Mouse (Mus musculus): ENCODE results near the gene Afmid. TPM values are rescaled to one million over a fixed set of nuclear protein-coding genes. Genes with fewer than 3 reads are reported as not detected.

Afmid gene
- total and polyA plus RNA-seq, 3 experiments: 5.0 to 7.5 (median 7.3) TPM

Other genes starting within 250 kb of the Afmid start
- 16.7 and 17.2 TPM in 2 replicates for gene Tnrc6c, start 171.6 kb upstream of the Afmid start, total RNA-seq (2012; rRNA removed)
- 6.1 and 6.9 TPM in 2 replicates for gene Tnrc6c, start 171.6 kb upstream of the Afmid start, total RNA-seq (2014; rRNA removed)
- 12.2 and 12.8 TPM in 2 replicates for gene Tnrc6c, start 171.6 kb upstream of the Afmid start, polyA plus RNA-seq (2012; ENCODE audit: insufficient read length, low read depth)
- 4.0 and 6.1 TPM in 2 replicates for gene Tmc8, start 43.8 kb upstream of the Afmid start, total RNA-seq (2012; rRNA removed)
- gene Tmc8, start 43.8 kb upstream of the Afmid start, total RNA-seq (2014; rRNA removed): 1.4 and 2.2 TPM in 2 replicates
- 8.8 and 9.8 TPM in 2 replicates for gene Tmc8, start 43.8 kb upstream of the Afmid start, polyA plus RNA-seq (2012; ENCODE audit: insufficient read length, low read depth)
- 24.8 and 26.8 TPM in 2 replicates for gene Tmc6, start 43.7 kb upstream of the Afmid start, total RNA-seq (2012; rRNA removed)
- 16.3 and 16.8 TPM in 2 replicates for gene Tmc6, start 43.7 kb upstream of the Afmid start, total RNA-seq (2014; rRNA removed)
- 28.4 and 30.0 TPM in 2 replicates for gene Tmc6, start 43.7 kb upstream of the Afmid start, polyA plus RNA-seq (2012; ENCODE audit: insufficient read length, low read depth)
- 0.46 and 0.93 TPM in 2 replicates for gene 6030468B19Rik, start 28.3 kb upstream of the Afmid start, total RNA-seq (2012; rRNA removed)
- gene 6030468B19Rik, start 28.3 kb upstream of the Afmid start, total RNA-seq (2014; rRNA removed): 1.3 and 1.5 TPM in 2 replicates
- gene 6030468B19Rik, start 28.3 kb upstream of the Afmid start, polyA plus RNA-seq (2012; ENCODE audit: insufficient read length, low read depth): 1.4 and 1.7 TPM in 2 replicates
- 0.59 and 1.0 TPM in 2 replicates for gene Gm20708, start 16.3 kb upstream of the Afmid start, total RNA-seq (2012; rRNA removed)
- 0.50 TPM in 1 of 2 replicates, not detected in the other for gene Gm20708, start 16.3 kb upstream of the Afmid start, total RNA-seq (2014; rRNA removed)
- gene Gm20708, start 16.3 kb upstream of the Afmid start, polyA plus RNA-seq (2012; ENCODE audit: insufficient read length, low read depth): 0.80 and 1.6 TPM in 2 replicates
- 362 and 409 TPM in 2 replicates for gene Syngr2, start 16.3 kb upstream of the Afmid start, total RNA-seq (2012; rRNA removed)
- 395 and 553 TPM in 2 replicates for gene Syngr2, start 16.3 kb upstream of the Afmid start, total RNA-seq (2014; rRNA removed)
- gene Syngr2, start 16.3 kb upstream of the Afmid start, polyA plus RNA-seq (2012; ENCODE audit: insufficient read length, low read depth): 513 and 654 TPM in 2 replicates
- gene Tk1, start 168 bp downstream of the Afmid start, total RNA-seq (2012; rRNA removed): 235 and 236 TPM in 2 replicates
- gene Tk1, start 168 bp downstream of the Afmid start, total RNA-seq (2014; rRNA removed): 146 and 149 TPM in 2 replicates
- 158 and 179 TPM in 2 replicates for gene Tk1, start 168 bp downstream of the Afmid start, polyA plus RNA-seq (2012; ENCODE audit: insufficient read length, low read depth)
- gene Birc5, start 23.3 kb downstream of the Afmid start, total RNA-seq (2012; rRNA removed): 193 and 237 TPM in 2 replicates
- gene Birc5, start 23.3 kb downstream of the Afmid start, total RNA-seq (2014; rRNA removed): 242 and 270 TPM in 2 replicates
- gene Birc5, start 23.3 kb downstream of the Afmid start, polyA plus RNA-seq (2012; ENCODE audit: insufficient read length, low read depth): 286 and 289 TPM in 2 replicates
- not detected in 2 replicates for gene Tmem235, start 34.8 kb downstream of the Afmid start, total RNA-seq (2012; rRNA removed)
- gene Tmem235, start 34.8 kb downstream of the Afmid start, total RNA-seq (2014; rRNA removed): not detected in 2 replicates
- not detected in 2 replicates for gene Tmem235, start 34.8 kb downstream of the Afmid start, polyA plus RNA-seq (2012; ENCODE audit: insufficient read length, low read depth)
- not detected in 2 replicates for gene Tha1, start 47.6 kb downstream of the Afmid start, total RNA-seq (2012; rRNA removed)
- not detected in 2 replicates for gene Tha1, start 47.6 kb downstream of the Afmid start, total RNA-seq (2014; rRNA removed)
- gene Tha1, start 47.6 kb downstream of the Afmid start, polyA plus RNA-seq (2012; ENCODE audit: insufficient read length, low read depth): not detected in 2 replicates
- 2.5 and 4.7 TPM in 2 replicates for gene Socs3, start 144.1 kb downstream of the Afmid start, total RNA-seq (2012; rRNA removed)
- gene Socs3, start 144.1 kb downstream of the Afmid start, total RNA-seq (2014; rRNA removed): 1.1 and 1.2 TPM in 2 replicates
- 0.83 and 1.1 TPM in 2 replicates for gene Socs3, start 144.1 kb downstream of the Afmid start, polyA plus RNA-seq (2012; ENCODE audit: insufficient read length, low read depth)
- gene Pgs1, start 160.4 kb downstream of the Afmid start, total RNA-seq (2012; rRNA removed): 60.5 and 64.5 TPM in 2 replicates
- 38.1 and 39.8 TPM in 2 replicates for gene Pgs1, start 160.4 kb downstream of the Afmid start, total RNA-seq (2014; rRNA removed)
- 50.4 and 50.8 TPM in 2 replicates for gene Pgs1, start 160.4 kb downstream of the Afmid start, polyA plus RNA-seq (2012; ENCODE audit: insufficient read length, low read depth)